Mouse (Mus musculus) E14TG2a.4 (cell line): ENCODE data around the gene Tpk1.

Experiments used
- CTCF ChIP-seq: conservative IDR thresholded peaks from 2 replicates; pipeline ENCODE4 v1.5.1; 2014; ENCODE audit warnings: low read length
- NANOG ChIP-seq: IDR thresholded peaks from 2 replicates; pipeline ENCODE4 v1.6.1; 2014; ENCODE audit warnings: borderline replicate concordance, low read length, mixed read lengths

DNA sequence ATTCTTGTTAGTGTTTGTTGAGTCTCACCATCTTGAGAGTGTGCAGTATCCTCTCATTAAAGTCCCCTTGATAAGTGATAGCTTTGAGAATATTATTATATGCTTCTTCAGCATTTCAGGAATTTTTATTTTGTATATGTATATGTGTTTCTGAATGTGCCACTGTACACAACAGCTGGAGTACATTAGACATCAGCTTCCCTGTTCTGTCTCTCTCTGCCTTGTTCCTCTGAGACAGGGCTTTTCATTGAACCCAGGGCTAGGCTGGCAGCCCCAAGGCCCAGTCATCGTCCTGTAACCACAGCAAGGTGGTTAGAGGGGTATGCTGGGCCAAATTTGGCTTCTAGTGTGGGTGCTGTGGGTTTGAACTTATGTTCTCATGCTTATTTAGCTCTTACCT lies 25.8 kb upstream of the Tpk1 start:
- TF ChIP-seq CTCF (no peak), NANOG (no peak)
